Mouse (Mus musculus) stomach, embryonic 14.5 days (tissue): ENCODE data around the gene H2afj. TPM values are rescaled to one million over a fixed set of nuclear protein-coding genes. Genes with fewer than 3 reads are reported as not detected.
A peak's percentile ranks its signal among the peaks of the same experiment; 100 is the strongest.

Experiments used
- ATAC-seq: fragments of 200-750 bp; cut with Nextera tagmentation; 2 replicates; pipeline ENCODE4 v1.8.0; 2017; ENCODE audit warnings: low read depth, moderate TSS enrichment; ENCODE audit not compliant: insufficient number of reproducible peaks, insufficient read depth, low FRiP score
- H3K27ac ChIP-seq: fragments of 300-500 bp; sonication (generic); 2 replicates; pipeline ENCODE4 v1.5.1; 2014; ENCODE audit warnings: mild to moderate bottlenecking, low read length, moderate library complexity, mixed read lengths
- H3K27me3 ChIP-seq: fragments of 300-500 bp; sonication (generic); 2 replicates; pipeline ENCODE4 v1.6.1; 2014; ENCODE audit warnings: low read length, control low read depth, mixed read lengths; ENCODE audit not compliant: control insufficient read depth, insufficient read depth
- H3K36me3 ChIP-seq: fragments of 300-500 bp; sonication (generic); 2 replicates; pipeline ENCODE4 v1.6.1; 2014; ENCODE audit warnings: mild to moderate bottlenecking, control low read depth, low read length, moderate library complexity, mixed read lengths; ENCODE audit not compliant: control insufficient read depth, insufficient read depth
- H3K4me1 ChIP-seq: fragments of 300-500 bp; sonication (generic); 2 replicates; pipeline ENCODE4 v1.6.1; 2014; ENCODE audit warnings: low read length, control low read depth, mixed read lengths; ENCODE audit not compliant: control insufficient read depth, insufficient read depth
- H3K4me2 ChIP-seq: fragments of 300-500 bp; sonication (generic); replicated peaks from 2 replicates; pipeline ENCODE4 v1.6.1; 2014; ENCODE audit warnings: low read depth, low read length, control low read depth
- H3K4me3 ChIP-seq: fragments of 300-500 bp; sonication (generic); 2 replicates; pipeline ENCODE4 v1.5.1; 2014; ENCODE audit warnings: low read depth, low read length, control low read depth
- H3K9ac ChIP-seq: fragments of 300-500 bp; sonication (generic); replicated peaks from 2 replicates; pipeline ENCODE4 v1.6.1; 2014; ENCODE audit warnings: low read depth, mild to moderate bottlenecking, control low read depth, low read length, moderate library complexity, mixed read lengths
- H3K9me3 ChIP-seq: fragments of 300-500 bp; sonication (generic); 2 replicates; pipeline ENCODE4 v1.6.1; 2016; ENCODE audit warnings: low read depth, low read length, control low read depth; ENCODE audit not compliant: control insufficient read depth
- WGBS: fragments of 180-500 bp; shearing (Covaris S2); extraction: QIAGEN DNeasy Blood & Tissue Kit; methylation state at CpG from one replicate; pipeline ENCODE4 v1.1.7; 2014; 5-methylcytosine and 5-hydroxymethylcytosine counted together
- microRNA-seq: library from miRNA; unstranded; fragments of <30 nt; microRNA quantifications from one replicate; pipeline ENCODE4, GENCODE M21; 2016
- polyA plus RNA-seq: library from polyadenylated mRNA; unstranded; fragments of >200 nt; fragmentation: Nextera tagmentation; extraction: Ambion mirVana; gene quantifications from 2 replicates; pipeline ENCODE4 v1.2.1, GENCODE M21; 2014

Gene H2afj
- polyA plus RNA-seq, 1 experiment from 2014 or later = 130 TPM

GRCm38 (mm10) chr6:136854361-136854781, 46.3 kb downstream of the H2afj start:
- Histone ChIP-seq H3K9me3 (no peaks in the 10 kb centered on the region), H3K4me1 (peaks cover 21% of the 10 kb centered on the region), H3K27ac (no peak overlapping the region), H3K4me2 (no peak overlapping the region), H3K36me3 (no peaks in the 10 kb centered on the region), H3K27me3 (no peaks in the 10 kb centered on the region), H3K4me3 (no peak overlapping the region), H3K9ac (no peak overlapping the region)
- 79% methylated on average over 11 of the region's 11 CpGs for WGBS
- no peak for ATAC-seq

GRCm38 (mm10) chr6:136855183-136855582, 47.1 kb downstream of the H2afj start:
- H3K27me3 ChIP-seq = no peaks in the 10 kb centered on the region
- no peak overlapping the region for H3K4me2 ChIP-seq
- peaks cover 21% of the 10 kb centered on the region for H3K4me1 ChIP-seq
- H3K4me3 ChIP-seq = no peak overlapping the region
- no peaks in the 10 kb centered on the region for H3K36me3 ChIP-seq
- no peak overlapping the region for H3K9ac ChIP-seq
- no peaks in the 10 kb centered on the region for H3K9me3 ChIP-seq
- ATAC-seq = no peak
- H3K27ac ChIP-seq = no peak overlapping the region
- WGBS = 86% methylated on average over 2 of the region's 2 CpGs

DNA sequence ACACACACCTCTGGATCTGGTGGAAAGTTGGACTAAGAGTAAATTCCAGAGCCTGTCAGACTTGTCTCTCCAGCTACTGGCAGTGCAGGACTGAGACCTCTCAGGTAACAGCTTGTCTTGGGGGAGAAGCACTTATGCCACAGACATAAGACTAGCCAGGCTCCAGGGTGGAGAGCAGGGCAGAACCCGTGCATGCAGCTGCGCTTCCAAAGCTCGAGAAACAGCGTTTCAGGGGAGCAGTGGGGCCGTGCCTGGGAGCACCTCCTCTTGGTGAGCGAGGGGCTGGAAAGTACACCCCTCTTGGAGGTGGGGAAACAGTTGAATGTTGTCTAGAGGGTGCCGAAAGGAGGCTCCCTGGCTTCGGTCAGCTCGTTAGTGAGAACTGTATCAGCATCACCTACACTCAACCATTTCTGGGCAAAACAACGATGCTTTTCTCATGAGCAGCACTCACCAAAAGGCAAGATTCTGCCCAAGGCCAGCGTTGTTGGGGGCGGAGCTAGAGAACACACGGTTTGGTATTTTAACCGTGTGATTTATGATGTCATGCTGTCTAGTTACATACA, 48.1 kb downstream of the H2afj start:
- H3K9ac ChIP-seq = no peak overlapping the region
- H3K27ac ChIP-seq = peak overlapping the region; percentile 66

DNA sequence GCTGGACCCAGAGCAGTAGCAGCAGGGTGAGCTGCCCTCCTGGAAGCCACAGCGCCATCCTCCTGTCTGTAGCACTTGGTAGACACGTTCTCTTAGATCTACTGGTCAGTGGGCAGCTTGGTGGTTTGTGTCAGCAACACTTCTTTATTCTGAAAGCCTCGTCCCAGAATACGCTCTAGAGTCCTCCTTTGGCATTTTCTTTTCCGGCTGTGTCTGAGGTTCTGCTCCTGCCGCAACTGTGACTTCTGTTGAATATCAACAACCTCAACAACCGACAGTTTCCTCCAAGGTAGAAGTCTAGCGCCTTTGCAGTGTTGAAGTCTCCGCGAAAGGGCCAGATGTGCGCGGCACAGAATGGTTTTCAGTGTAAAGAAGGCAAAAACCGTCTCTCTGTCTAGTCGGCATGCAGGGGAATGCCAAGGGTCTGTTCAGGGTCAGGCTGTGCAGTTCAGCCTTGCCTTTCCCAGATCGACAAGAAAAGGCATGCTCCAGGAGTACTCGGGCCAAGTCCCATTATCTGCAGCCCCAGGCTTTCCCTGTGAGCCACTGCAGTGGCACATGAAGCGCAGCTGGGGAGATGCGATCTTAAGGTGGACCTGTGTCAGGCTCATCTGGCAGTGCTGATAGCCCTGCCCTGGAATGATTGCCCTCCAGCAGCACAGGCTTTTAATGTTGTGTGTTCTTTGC, 49.3 kb downstream of the H2afj start, which contains the start of gene Art4:
Art4 (minus strand) TSS at position 548 of the 687 bp plus-strand sequence.
- Histone ChIP-seq H3K27ac (peak within 1 kb of the TSS; percentile 89), H3K9ac (peak within 1 kb of the TSS; percentile 7; the same call in 1 of the 2 replicates), H3K4me1 (peaks cover 21% of the 10 kb centered on the region), H3K4me3 (0 out of 2 replicates have a peak within 1 kb of the TSS, but pooled peaks have one; percentile 5), H3K27me3 (no peaks in the 10 kb centered on the region), H3K36me3 (no peaks in the 10 kb centered on the region), H3K4me2 (peak within 1 kb of the TSS; percentile 33), H3K9me3 (no peaks in the 10 kb centered on the region)
- WGBS = 38% methylated on average over 18 of the region's 18 CpGs
- peak; percentile 77; the same call in 1 of the 2 replicates for ATAC-seq

More for the DNA sequence above, 48.1 kb downstream of the H2afj start:
- 37% methylated on average over 14 of the region's 14 CpGs for WGBS
- ATAC-seq = no peak
- 0 out of 2 replicates have a peak overlapping the region, but pooled peaks have one; percentile 0 for H3K4me3 ChIP-seq
- peak overlapping the region; percentile 33 for H3K4me2 ChIP-seq
- H3K27me3 ChIP-seq = no peaks in the 10 kb centered on the region
- peaks cover 21% of the 10 kb centered on the region for H3K4me1 ChIP-seq
- no peaks in the 10 kb centered on the region for H3K36me3 ChIP-seq
- no peaks in the 10 kb centered on the region for H3K9me3 ChIP-seq

- WGBS = 8% methylated on average over 11 of the region's 11 CpGs
- Histone ChIP-seq H3K4me2 (peak overlapping the region; percentile 33), H3K36me3 (no peaks in the 10 kb centered on the region), H3K9me3 (no peaks in the 10 kb centered on the region), H3K27me3 (no peaks in the 10 kb centered on the region), H3K4me3 (0 out of 2 replicates have a peak overlapping the region, but pooled peaks have one; percentile 5), H3K9ac (peak overlapping the region; percentile 7; the same call in 1 of the 2 replicates), H3K4me1 (peaks cover 19% of the 10 kb centered on the region), H3K27ac (peak overlapping the region; percentile 89)
- 0 out of 2 replicates have a peak, but pooled peaks have one; percentile 29 for ATAC-seq
Observed at GRCm38 (mm10) chr6:136857873-136858260, 49.8 kb downstream of the H2afj start.

GRCm38 (mm10) chr6:136858420-136858819, 50.4 kb downstream of the H2afj start:
- WGBS = 52% methylated on average over 8 of the region's 8 CpGs
- H3K4me1 ChIP-seq = peaks cover 18% of the 10 kb centered on the region
- no peaks in the 10 kb centered on the region for H3K9me3 ChIP-seq
- ATAC-seq = no peak
- H3K4me3 ChIP-seq = no peak overlapping the region
- no peaks in the 10 kb centered on the region for H3K27me3 ChIP-seq
- H3K4me2 ChIP-seq = no peak overlapping the region
- no peaks in the 10 kb centered on the region for H3K36me3 ChIP-seq
- no peak overlapping the region; the same call in 1 of the 2 replicates for H3K27ac ChIP-seq
- H3K9ac ChIP-seq = no peak overlapping the region

Small RNA genes within 50 kb of the gene (microRNA-seq; reads per million reads assigned to microRNA genes)
- not detected for gene Gm44364

Other genes starting within 250 kb of the H2afj start
- 6.0 and 6.7 TPM in 2 replicates for gene Plbd1, start 146.3 kb upstream of the H2afj start, polyA plus RNA-seq
- gene Gucy2c, start 26.5 kb upstream of the H2afj start, polyA plus RNA-seq = 1.6 and 3.3 TPM in 2 replicates
- gene Hist4h4, start 3.8 kb upstream of the H2afj start, polyA plus RNA-seq = 2.1 and 2.8 TPM in 2 replicates
- 1.7 and 2.5 TPM in 2 replicates for gene BC049715, start 19.4 kb downstream of the H2afj start, polyA plus RNA-seq
- gene Wbp11, start 20.0 kb downstream of the H2afj start, polyA plus RNA-seq = 103 and 109 TPM in 2 replicates
- 1.9 and 2.3 TPM in 2 replicates for gene Smco3, start 27.2 kb downstream of the H2afj start, polyA plus RNA-seq
- gene Art4, start 49.5 kb downstream of the H2afj start, polyA plus RNA-seq = 4.4 and 5.5 TPM in 2 replicates
- 229 and 247 TPM in 2 replicates for gene Mgp, start 67.6 kb downstream of the H2afj start, polyA plus RNA-seq
- 0.48 and 3.7 TPM in 2 replicates for gene Erp27, start 113.9 kb downstream of the H2afj start, polyA plus RNA-seq
- gene Pde6h, start 115.6 kb downstream of the H2afj start, polyA plus RNA-seq = 0.09 and 0.11 TPM in 2 replicates
- 53.3 and 58.0 TPM in 2 replicates for gene Arhgdib, start 133.7 kb downstream of the H2afj start, polyA plus RNA-seq